Mouse (Mus musculus): Measurements from ENCODE around the gene Pkig.

Pkig gene

GRCm38 (mm10) chr2:163710000-163710399 is 51.8 kb downstream of the Pkig start:
- in situ Hi-C loops (cut with MboI, MseI), result no loop called here

GRCm38 (mm10) chr2:163710606-163711159 is 52.5 kb downstream of the Pkig start:
- in situ Hi-C loops (cut with MboI, MseI), result no loop called here

GRCm38 (mm10) chr2:163711368-163711868 is 53.2 kb downstream of the Pkig start:
- in situ Hi-C loops (cut with MboI, MseI), result no loop called here

GRCm38 (mm10) chr2:163712473-163712872 is 54.3 kb downstream of the Pkig start:
- in situ Hi-C loops (cut with MboI, MseI), result no loop called here

- in situ Hi-C loops (cut with MboI, MseI), result no loop called here
Measured at GRCm38 (mm10) chr2:163712874-163713273, 54.7 kb downstream of the Pkig start.

GRCm38 (mm10) chr2:163713340-163713739 is 55.2 kb downstream of the Pkig start:
- in situ Hi-C loops (cut with MboI, MseI), result no loop called here

GRCm38 (mm10) chr2:163716448-163716847 is 58.3 kb downstream of the Pkig start:
- in situ Hi-C loops (cut with MboI, MseI), result loop anchor here (5.0 kb wide), 3 partner anchors 69 to 174 kb away; partner anchors contain the start of gene Serinc3

GRCm38 (mm10) chr2:163716853-163717252 is 58.7 kb downstream of the Pkig start:
- in situ Hi-C loops (cut with MboI, MseI), result loop anchor here (5.0 kb wide), 3 partner anchors 70 to 175 kb away; partner anchors contain the start of gene Serinc3

- in situ Hi-C loops (cut with MboI, MseI), result loop anchor here (5.0 kb wide), 3 partner anchors 71 to 176 kb away; partner anchors contain the start of gene Serinc3
Measured at GRCm38 (mm10) chr2:163718526-163718925, 60.3 kb downstream of the Pkig start.

- in situ Hi-C loops (cut with MboI, MseI), result loop anchor here (5.0 kb wide), 3 partner anchors 72 to 177 kb away; partner anchors contain the start of gene Serinc3
Measured at GRCm38 (mm10) chr2:163718951-163719603, 60.9 kb downstream of the Pkig start.

- in situ Hi-C loops (cut with MboI, MseI), result loop anchor here (5.0 kb wide), 3 partner anchors 72 to 177 kb away; partner anchors contain the start of gene Serinc3
Measured at GRCm38 (mm10) chr2:163719616-163720015, 61.4 kb downstream of the Pkig start.

GRCm38 (mm10) chr2:163722550-163722949 is 64.4 kb downstream of the Pkig start:
- in situ Hi-C loops (cut with MboI, MseI), result no loop called here

GRCm38 (mm10) chr2:163726766-163727393 is 68.7 kb downstream of the Pkig start:
- in situ Hi-C loops (cut with MboI, MseI), result no loop called here

- in situ Hi-C loops (cut with MboI, MseI), result no loop called here
Measured at GRCm38 (mm10) chr2:163728300-163728699, 70.1 kb downstream of the Pkig start.

GRCm38 (mm10) chr2:163732021-163732420 is 73.8 kb downstream of the Pkig start:
- in situ Hi-C loops (cut with MboI, MseI), result loop anchor here (10.0 kb wide), 1 partner anchor 1433 kb away; no protein-coding TSS in a partner anchor

GRCm38 (mm10) chr2:163735163-163735562 is 77.0 kb downstream of the Pkig start:
- in situ Hi-C loops (cut with MboI, MseI), result loop anchor here (10.0 kb wide), 1 partner anchor 1430 kb away; no protein-coding TSS in a partner anchor

- in situ Hi-C loops (cut with MboI, MseI), result loop anchor here (10.0 kb wide), 1 partner anchor 1429 kb away; no protein-coding TSS in a partner anchor
Measured at GRCm38 (mm10) chr2:163735980-163736379, 77.8 kb downstream of the Pkig start.

GRCm38 (mm10) chr2:163742656-163743055 is 84.5 kb downstream of the Pkig start:
- in situ Hi-C loops (cut with MboI, MseI), result no loop called here

- in situ Hi-C loops (cut with MboI, MseI), result no loop called here
Measured at GRCm38 (mm10) chr2:163743357-163743756, 85.2 kb downstream of the Pkig start.

GRCm38 (mm10) chr2:163744801-163745570 is 86.8 kb downstream of the Pkig start:
- in situ Hi-C loops (cut with MboI, MseI), result no loop called here
